Mouse (Mus musculus): Measurements from ENCODE around the gene Pisd. TPM values are rescaled to one million over a fixed set of nuclear protein-coding genes. Genes with fewer than 3 reads are reported as not detected.
A peak's percentile ranks its signal among the peaks of the same experiment; 100 is the strongest.
"Not testable (repeated sequence)": the region's sequence is repeated elsewhere in the genome, so short reads cannot be mapped to it uniquely, and the experiment has no call there.

The Pisd gene
- polyA plus RNA-seq, 1 experiment from 2014 or later: 114 TPM

DNA sequence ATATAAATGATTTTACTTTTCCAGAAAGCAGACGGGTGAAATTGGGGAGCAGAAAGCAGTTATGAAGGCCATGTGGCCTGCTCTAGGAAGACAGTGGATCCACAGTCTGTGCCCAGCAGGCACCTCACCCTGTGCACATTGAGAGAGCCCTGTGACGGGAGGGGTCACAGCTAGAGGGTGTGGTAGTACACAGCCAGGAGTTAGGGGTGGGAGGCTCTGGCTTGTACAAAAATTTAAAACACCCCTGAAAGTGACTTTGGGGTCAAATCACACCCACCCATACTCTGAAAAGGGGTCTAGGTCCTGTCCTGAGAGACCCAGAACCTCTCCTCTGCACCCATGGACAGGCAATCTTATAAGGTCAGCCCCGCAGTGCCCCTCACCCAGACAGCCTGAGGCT lies 48.7 kb downstream of the Pisd start:
- not testable (repeated sequence) for H3K27ac ChIP-seq (ENCODE audit: low read length); H3K9ac ChIP-seq (ENCODE audit: low read depth, low read length); H3K27me3 ChIP-seq (replicated peaks; ENCODE audit: control insufficient read depth, insufficient read depth, low read length); H3K4me1 ChIP-seq (ENCODE audit: control insufficient read depth, insufficient read depth, low read length); H3K36me3 ChIP-seq (ENCODE audit: control insufficient read depth, insufficient read depth, low read length); H3K4me2 ChIP-seq (ENCODE audit: low read depth, low read length); H3K4me3 ChIP-seq (ENCODE audit: low read length); H3K9me3 ChIP-seq (ENCODE audit: control insufficient read depth, low read length); ATAC-seq
- 86% methylated on average over 3 of the region's 3 CpGs for WGBS

DNA sequence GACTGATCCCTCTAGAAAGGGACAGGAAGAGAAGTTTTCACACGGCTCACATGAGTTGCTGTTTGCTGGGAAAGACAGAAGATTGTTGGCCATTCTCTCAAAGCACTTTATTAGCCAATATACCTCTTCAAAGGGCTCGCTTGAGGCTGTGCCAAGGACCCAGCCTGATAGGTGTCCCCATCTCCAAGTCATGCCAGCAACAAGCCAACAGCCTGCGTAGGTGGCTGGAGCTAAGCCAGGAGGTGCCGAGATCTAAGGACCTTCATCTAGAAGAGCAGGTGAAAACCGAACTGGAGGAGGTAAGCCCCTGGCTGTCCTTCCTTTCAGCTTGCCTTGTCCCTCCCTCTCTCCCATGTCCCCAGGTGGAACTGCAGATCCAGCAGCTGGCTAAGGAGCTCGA lies 49.7 kb downstream of the Pisd start:
- Histone ChIP-seq H3K27me3 (replicated peaks; ENCODE audit: control insufficient read depth, insufficient read depth, low read length) (no peaks in the 10 kb centered on the region), H3K9me3 (ENCODE audit: control insufficient read depth, low read length) (no peaks in the 10 kb centered on the region), H3K9ac (ENCODE audit: low read depth, low read length) (no peak overlapping the region), H3K36me3 (ENCODE audit: control insufficient read depth, insufficient read depth, low read length) (no peaks in the 10 kb centered on the region), H3K4me1 (ENCODE audit: control insufficient read depth, insufficient read depth, low read length) (0 out of 2 replicates have a peak, but pooled peaks cover 5% of the 10 kb centered on the region), H3K4me2 (ENCODE audit: low read depth, low read length) (no peak overlapping the region), H3K27ac (ENCODE audit: low read length) (no peak overlapping the region), H3K4me3 (ENCODE audit: low read length) (no peak overlapping the region)
- no peak for ATAC-seq
- WGBS: 91% methylated on average over 6 of the region's 6 CpGs

DNA sequence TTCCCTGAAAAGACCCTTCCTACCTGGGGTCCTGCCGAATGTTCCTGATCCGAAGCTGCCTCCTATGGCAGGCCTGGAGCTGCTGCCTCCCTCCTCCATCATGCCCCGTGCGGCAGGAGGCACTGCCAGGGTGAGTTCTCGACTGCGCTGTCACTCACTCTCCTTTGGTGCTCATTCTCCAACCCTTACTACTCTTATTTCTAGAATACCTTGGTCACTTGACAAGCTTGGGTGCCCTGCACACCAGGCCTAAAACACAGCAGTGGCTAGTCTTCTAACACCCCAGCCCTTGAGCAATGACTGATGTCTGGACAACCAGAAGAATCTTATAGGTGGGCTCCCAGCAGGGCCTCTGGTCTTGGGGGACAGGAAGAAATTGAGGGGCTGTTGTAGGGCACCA lies 51.6 kb downstream of the Pisd start:
- not testable (repeated sequence) for H3K9ac ChIP-seq (ENCODE audit: low read depth, low read length); H3K4me1 ChIP-seq (ENCODE audit: control insufficient read depth, insufficient read depth, low read length); H3K4me2 ChIP-seq (ENCODE audit: low read depth, low read length); H3K36me3 ChIP-seq (ENCODE audit: control insufficient read depth, insufficient read depth, low read length); H3K4me3 ChIP-seq (ENCODE audit: low read length); H3K27ac ChIP-seq (ENCODE audit: low read length); H3K27me3 ChIP-seq (replicated peaks; ENCODE audit: control insufficient read depth, insufficient read depth, low read length); H3K9me3 ChIP-seq (ENCODE audit: control insufficient read depth, low read length)
- 97% methylated on average over 6 of the region's 6 CpGs for WGBS
- peak; percentile 24; the same call in 1 of the 2 replicates for ATAC-seq

DNA sequence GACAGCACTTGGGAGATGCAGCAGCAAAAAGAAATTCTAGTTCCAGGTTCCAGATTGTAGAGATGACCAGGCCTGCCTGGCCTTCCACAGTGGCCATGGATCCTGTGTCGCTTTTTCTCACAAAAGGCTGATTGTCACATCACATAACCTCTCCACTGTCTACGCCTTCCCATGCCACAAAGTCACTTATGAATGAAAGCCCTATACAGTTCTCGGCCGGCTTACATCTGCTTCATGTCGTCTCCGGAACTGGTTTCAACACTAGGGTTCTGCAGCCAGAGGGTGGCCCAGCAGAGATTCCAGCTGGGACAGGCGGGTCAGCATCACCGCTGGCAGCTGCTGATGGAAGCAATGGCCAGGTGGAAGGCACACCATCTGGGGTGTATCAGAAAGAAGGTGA lies 56.6 kb downstream of the Pisd start:
- Histone ChIP-seq H3K4me2 (ENCODE audit: low read depth, low read length) (no peak overlapping the region), H3K9me3 (ENCODE audit: control insufficient read depth, low read length) (no peaks in the 10 kb centered on the region), H3K27ac (ENCODE audit: low read length) (no peak overlapping the region), H3K36me3 (ENCODE audit: control insufficient read depth, insufficient read depth, low read length) (no peaks in the 10 kb centered on the region), H3K4me1 (ENCODE audit: control insufficient read depth, insufficient read depth, low read length) (peaks cover 7% of the 10 kb centered on the region; the same call in 1 of the 2 replicates), H3K9ac (ENCODE audit: low read depth, low read length) (no peak overlapping the region), H3K4me3 (ENCODE audit: low read length) (no peak overlapping the region), H3K27me3 (replicated peaks; ENCODE audit: control insufficient read depth, insufficient read depth, low read length) (no peaks in the 10 kb centered on the region)
- ATAC-seq: no peak
- 82% methylated on average over 8 of the region's 8 CpGs for WGBS

DNA sequence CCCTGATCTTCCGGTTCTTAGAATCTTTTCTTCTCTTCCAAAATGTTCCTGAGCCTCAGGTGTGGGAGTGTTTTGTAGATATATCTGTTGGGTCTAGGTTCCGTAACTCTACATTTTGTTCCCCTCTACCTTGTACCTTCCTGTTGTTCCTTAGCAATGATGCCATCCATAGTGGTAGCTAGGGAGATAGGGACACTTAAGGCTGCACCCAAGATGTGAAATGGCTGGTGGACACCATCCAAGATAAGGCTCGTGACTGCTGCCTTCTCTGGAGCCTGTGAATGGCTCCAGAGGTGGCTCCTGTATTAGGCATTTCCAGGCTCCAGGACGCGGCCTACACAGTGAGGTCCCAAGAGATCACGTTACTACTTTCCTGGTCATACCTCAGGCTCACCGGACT lies 57.1 kb downstream of the Pisd start:
- 85% methylated on average over 7 of the region's 7 CpGs for WGBS
- H3K4me2 ChIP-seq (ENCODE audit: low read depth, low read length): no peak overlapping the region
- H3K36me3 ChIP-seq (ENCODE audit: control insufficient read depth, insufficient read depth, low read length): no peaks in the 10 kb centered on the region
- H3K9me3 ChIP-seq (ENCODE audit: control insufficient read depth, low read length): no peaks in the 10 kb centered on the region
- peaks cover 10% of the 10 kb centered on the region; the same call in 1 of the 2 replicates for H3K4me1 ChIP-seq (ENCODE audit: control insufficient read depth, insufficient read depth, low read length)
- no peak overlapping the region for H3K4me3 ChIP-seq (ENCODE audit: low read length)
- no peaks in the 10 kb centered on the region for H3K27me3 ChIP-seq (replicated peaks; ENCODE audit: control insufficient read depth, insufficient read depth, low read length)
- ATAC-seq: no peak
- H3K9ac ChIP-seq (ENCODE audit: low read depth, low read length): no peak overlapping the region
- no peak overlapping the region for H3K27ac ChIP-seq (ENCODE audit: low read length)

DNA sequence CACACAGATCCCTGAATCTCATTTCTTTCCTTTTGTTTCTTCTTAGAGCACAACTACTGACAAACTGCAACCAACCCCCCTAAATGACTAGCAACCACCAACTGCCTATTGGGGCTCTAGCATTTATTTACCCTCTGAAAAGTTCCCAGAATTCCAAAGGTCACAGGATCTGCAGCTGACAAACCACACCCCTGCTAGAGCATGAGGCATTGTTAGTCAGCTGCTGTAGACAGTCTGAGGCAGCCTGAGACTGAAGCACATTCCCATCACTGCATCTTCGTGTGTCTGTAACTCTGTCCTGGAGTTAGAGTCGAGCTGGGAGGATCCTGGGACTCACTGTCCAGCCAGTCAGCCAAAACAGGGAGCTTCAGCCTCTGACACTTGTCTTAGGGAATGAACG lies 60.0 kb downstream of the Pisd start:
- not testable (repeated sequence) for H3K4me3 ChIP-seq (ENCODE audit: low read length); H3K27ac ChIP-seq (ENCODE audit: low read length); H3K4me2 ChIP-seq (ENCODE audit: low read depth, low read length); H3K27me3 ChIP-seq (replicated peaks; ENCODE audit: control insufficient read depth, insufficient read depth, low read length); H3K9me3 ChIP-seq (ENCODE audit: control insufficient read depth, low read length); H3K36me3 ChIP-seq (ENCODE audit: control insufficient read depth, insufficient read depth, low read length); H3K9ac ChIP-seq (ENCODE audit: low read depth, low read length)
- ATAC-seq: peak; percentile 72
- peaks cover 29% of the 10 kb centered on the region for H3K4me1 ChIP-seq (ENCODE audit: control insufficient read depth, insufficient read depth, low read length)
- 57% methylated on average over 3 of the region's 3 CpGs for whole genome bisulfite sequencing

DNA sequence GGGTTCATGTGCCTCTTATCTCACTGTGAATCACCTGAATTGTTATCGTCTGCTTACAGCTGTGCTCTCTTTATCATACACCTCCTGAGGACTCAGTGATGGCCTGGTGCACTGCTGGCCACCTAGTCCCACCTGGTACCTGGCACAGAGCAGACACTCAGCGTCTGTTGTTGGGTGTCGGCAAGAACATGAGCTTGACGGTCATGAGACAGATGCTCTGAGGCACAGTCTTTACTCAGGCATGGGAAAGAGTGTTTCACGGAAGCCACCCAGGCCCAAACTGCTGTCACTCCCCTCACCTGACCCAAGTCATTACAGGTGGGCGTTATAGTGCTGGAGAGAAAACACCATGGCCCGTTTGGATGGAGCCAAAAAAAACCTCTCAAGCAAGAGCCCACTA lies 61.5 kb downstream of the Pisd start:
- 73% methylated on average over 7 of the region's 7 CpGs for WGBS
- ATAC-seq: no peak; the same call in 1 of the 2 replicates
- H3K9me3 ChIP-seq (ENCODE audit: control insufficient read depth, low read length): no peaks in the 10 kb centered on the region

DNA sequence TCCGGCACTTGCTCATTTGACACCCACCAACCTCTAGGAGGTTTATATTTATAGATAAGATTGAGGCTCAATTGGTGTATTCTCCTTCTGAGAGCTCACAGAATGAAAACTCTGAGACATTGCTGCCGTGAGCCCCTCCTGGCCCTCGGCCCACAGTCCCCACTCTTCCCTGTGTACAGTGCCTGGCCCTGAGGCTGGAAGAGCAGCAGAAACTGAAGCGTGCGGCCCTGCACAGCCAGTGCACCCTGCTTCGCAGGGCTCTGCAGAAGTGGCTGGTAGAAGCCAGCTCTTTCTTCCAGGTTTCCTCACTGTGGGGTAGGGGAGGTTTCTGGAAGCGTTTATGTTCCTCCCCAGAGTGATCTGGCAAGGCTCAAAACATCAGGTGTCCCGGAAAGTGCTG lies 62.7 kb downstream of the Pisd start:
- Histone ChIP-seq H3K4me1 (ENCODE audit: control insufficient read depth, insufficient read depth, low read length) (peaks cover 33% of the 10 kb centered on the region), H3K9ac (ENCODE audit: low read depth, low read length) (0 out of 2 replicates have a peak overlapping the region, but pooled peaks have one; percentile 14), H3K27ac (ENCODE audit: low read length) (peak overlapping the region; percentile 45; the same call in 1 of the 2 replicates)
- H3K9me3 ChIP-seq (ENCODE audit: control insufficient read depth, low read length); H3K4me2 ChIP-seq (ENCODE audit: low read depth, low read length); H3K4me3 ChIP-seq (ENCODE audit: low read length); H3K27me3 ChIP-seq (replicated peaks; ENCODE audit: control insufficient read depth, insufficient read depth, low read length); H3K36me3 ChIP-seq (ENCODE audit: control insufficient read depth, insufficient read depth, low read length); ATAC-seq: not testable (repeated sequence)
- WGBS: 74% methylated on average over 8 of the region's 8 CpGs

More for the DNA sequence above, 61.5 kb downstream of the Pisd start:
- Histone ChIP-seq H3K36me3 (ENCODE audit: control insufficient read depth, insufficient read depth, low read length) (no peaks in the 10 kb centered on the region), H3K4me2 (ENCODE audit: low read depth, low read length) (no peak overlapping the region), H3K9ac (ENCODE audit: low read depth, low read length) (no peak overlapping the region), H3K27me3 (replicated peaks; ENCODE audit: control insufficient read depth, insufficient read depth, low read length) (no peaks in the 10 kb centered on the region), H3K27ac (ENCODE audit: low read length) (0 out of 2 replicates have a peak overlapping the region, but pooled peaks have one; percentile 45), H3K4me3 (ENCODE audit: low read length) (no peak overlapping the region), H3K4me1 (ENCODE audit: control insufficient read depth, insufficient read depth, low read length) (peaks cover 30% of the 10 kb centered on the region)

DNA sequence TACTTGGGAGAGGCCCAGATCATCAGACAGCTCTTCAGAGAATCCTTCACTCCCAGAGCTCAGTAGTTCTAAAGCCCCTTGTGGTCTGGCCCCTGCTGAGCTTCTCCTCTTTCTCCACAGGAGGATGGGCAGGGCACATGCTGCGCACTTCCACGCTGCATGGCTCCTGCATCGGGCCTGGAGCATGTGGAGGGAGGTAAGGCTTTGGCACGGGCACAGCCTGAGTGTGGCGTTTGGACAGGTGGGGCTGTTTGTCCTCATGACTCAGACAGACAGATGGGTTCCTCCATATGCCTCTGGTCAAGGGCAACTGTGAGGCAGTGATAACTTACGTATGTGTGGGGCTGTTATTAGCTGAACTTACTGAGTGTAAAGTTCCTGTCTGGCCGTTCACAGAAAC lies 63.2 kb downstream of the Pisd start:
- 62% methylated on average over 7 of the region's 7 CpGs for WGBS
- no peak overlapping the region for H3K4me2 ChIP-seq (ENCODE audit: low read depth, low read length)
- H3K4me3 ChIP-seq (ENCODE audit: low read length): no peak overlapping the region
- H3K36me3 ChIP-seq (ENCODE audit: control insufficient read depth, insufficient read depth, low read length): no peaks in the 10 kb centered on the region
- no peaks in the 10 kb centered on the region for H3K9me3 ChIP-seq (ENCODE audit: control insufficient read depth, low read length)
- H3K27ac ChIP-seq (ENCODE audit: low read length): peak overlapping the region; percentile 45; the same call in 1 of the 2 replicates
- peak; percentile 21 for ATAC-seq
- H3K9ac ChIP-seq (ENCODE audit: low read depth, low read length): no peak overlapping the region
- H3K4me1 ChIP-seq (ENCODE audit: control insufficient read depth, insufficient read depth, low read length): peaks cover 33% of the 10 kb centered on the region
- H3K27me3 ChIP-seq (replicated peaks; ENCODE audit: control insufficient read depth, insufficient read depth, low read length): no peaks in the 10 kb centered on the region

DNA sequence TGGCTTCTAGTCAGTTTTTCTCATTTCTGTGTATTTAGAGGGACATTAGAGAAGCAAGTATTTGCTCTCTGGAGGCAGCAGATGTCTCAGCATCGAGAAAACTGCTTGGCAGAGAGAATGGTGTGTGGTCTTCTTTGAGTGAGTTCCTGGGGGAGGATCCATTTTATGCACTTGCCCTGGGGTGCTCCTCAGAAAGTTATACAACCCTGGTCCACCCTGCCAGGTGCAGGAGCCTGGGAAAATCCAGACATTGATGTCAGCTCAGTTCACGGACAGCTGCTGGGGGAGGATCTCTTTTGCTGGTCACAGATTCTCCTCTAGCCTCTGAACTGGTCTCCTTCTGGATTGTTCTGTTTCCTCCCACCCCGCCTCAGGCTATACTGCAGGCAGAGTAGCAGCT lies 64.1 kb downstream of the Pisd start:
- Histone ChIP-seq H3K4me2 (ENCODE audit: low read depth, low read length) (no peak overlapping the region), H3K4me3 (ENCODE audit: low read length) (no peak overlapping the region), H3K9ac (ENCODE audit: low read depth, low read length) (no peak overlapping the region), H3K27me3 (replicated peaks; ENCODE audit: control insufficient read depth, insufficient read depth, low read length) (no peaks in the 10 kb centered on the region), H3K36me3 (ENCODE audit: control insufficient read depth, insufficient read depth, low read length) (no peaks in the 10 kb centered on the region), H3K4me1 (ENCODE audit: control insufficient read depth, insufficient read depth, low read length) (peaks cover 33% of the 10 kb centered on the region), H3K27ac (ENCODE audit: low read length) (no peak overlapping the region), H3K9me3 (ENCODE audit: control insufficient read depth, low read length) (no peaks in the 10 kb centered on the region)
- 58% methylated on average over 3 of the region's 3 CpGs for WGBS
- no peak for ATAC-seq
